Mouse (Mus musculus) thymus, adult 2 months (tissue): ENCODE results near the gene Ak9.

Source experiments
- CTCF ChIP-seq: fragments of 200-500 bp; IDR thresholded peaks from 2 replicates; pipeline ENCODE4 v1.5.1; 2012; ENCODE audit warnings: mild to moderate bottlenecking, control low read depth, low read length, moderate library complexity, borderline replicate concordance; ENCODE audit not compliant: control insufficient read depth, poor library complexity, insufficient read depth; ENCODE audit errors: extremely low read depth
- POLR2A ChIP-seq: fragments of 200-500 bp; IDR thresholded peaks from 2 replicates; pipeline ENCODE4 v1.6.1; 2012; ENCODE audit warnings: mild to moderate bottlenecking, low read length, control low read depth, moderate library complexity; ENCODE audit not compliant: control insufficient read depth, poor library complexity, insufficient read depth; ENCODE audit errors: extremely low read depth

DNA sequence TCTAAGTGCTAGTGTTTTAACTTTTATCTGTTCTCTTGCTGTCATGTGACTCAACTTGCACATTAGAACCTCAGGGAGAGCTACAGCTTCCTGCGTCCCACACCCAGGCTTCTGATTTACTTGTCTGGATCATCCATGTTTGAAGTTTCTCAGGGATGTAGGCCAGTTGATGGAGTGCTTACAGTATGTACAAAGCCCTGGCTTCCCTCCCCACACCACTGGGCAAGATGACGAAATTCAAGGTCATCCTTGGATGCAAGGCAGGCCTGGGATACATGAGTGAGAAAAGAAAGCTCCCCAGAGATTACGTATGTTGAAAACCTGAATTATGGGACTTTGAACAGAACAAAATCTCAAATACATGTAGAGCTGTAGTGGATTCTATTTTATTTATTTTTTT lies 149.0 kb downstream of the Ak9 start:
- TF ChIP-seq CTCF = no peak
- no peak for TF ChIP-seq POLR2A
